Mouse (Mus musculus): ENCODE measurements around the gene Tmem240.

DNA sequence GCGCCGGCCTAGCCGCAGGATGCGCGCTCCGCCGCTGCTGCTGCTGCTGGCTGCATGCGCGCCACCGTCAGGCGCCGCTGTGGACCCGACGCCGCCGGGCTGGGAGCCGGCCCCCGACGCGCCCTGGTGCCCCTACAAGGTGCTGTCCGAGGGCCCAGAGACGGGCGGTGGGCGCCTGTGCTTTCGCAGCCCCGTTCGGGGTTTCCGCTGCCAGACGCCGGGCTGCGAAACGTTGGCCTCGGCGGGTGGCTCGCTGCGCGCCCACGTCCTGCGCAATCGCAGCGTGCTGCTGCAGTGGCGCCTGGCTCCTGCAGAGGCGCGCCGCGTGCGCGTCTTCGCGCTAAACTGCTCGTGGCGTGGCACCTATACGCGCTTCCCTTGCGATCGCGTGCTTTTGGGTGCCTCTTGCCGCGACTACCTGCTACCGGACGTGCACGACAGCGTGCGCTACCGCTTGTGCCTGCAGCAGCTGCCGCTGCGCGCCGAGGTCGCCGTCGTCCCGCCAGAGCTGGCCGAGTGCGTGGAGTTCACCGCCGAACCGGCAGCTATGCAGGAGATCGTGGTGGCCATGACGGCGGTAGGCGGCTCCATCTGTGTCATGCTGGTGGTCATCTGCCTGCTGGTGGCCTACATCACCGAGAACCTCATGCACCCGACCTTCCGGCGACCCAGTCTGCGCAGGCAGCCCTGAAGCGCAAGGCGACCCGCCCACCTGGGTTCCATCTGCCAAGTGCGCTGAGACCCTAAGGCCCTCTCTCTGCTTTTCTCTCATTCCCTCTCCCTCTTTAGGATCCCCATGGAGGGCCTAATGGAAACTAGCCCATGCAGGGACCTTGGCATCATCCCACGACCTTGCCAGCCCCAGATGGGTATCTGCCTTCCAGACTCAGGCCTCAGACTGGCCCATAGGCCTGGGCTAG is 39.9 kb upstream of the Tmem240 start:
- no peak for TF ChIP-seq E2F4 (IDR thresholded peaks at IDR 0.05; ENCODE audit: insufficient read depth)
- peak; percentile 52 for TF ChIP-seq POLR2A (IDR thresholded peaks at IDR 0.05; ENCODE audit: insufficient read length, low read depth)
- TF ChIP-seq TCF12 (IDR thresholded peaks at IDR 0.05; ENCODE audit: insufficient read depth, poor library complexity, severe bottlenecking): no peak
- TF ChIP-seq MYOG (IDR thresholded peaks at IDR 0.05; ENCODE audit: control insufficient read depth in 1 of 3, insufficient read depth in 1 of 3, insufficient read length in 2 of 3, low read depth in 2 of 3): peak in 1 of 3 experiments; percentile 27
